Mouse (Mus musculus): ENCODE measurements at regions not wholly inside any gene's neighbourhood (a gene's known extent, or its start where the extent isn't known, plus 50 kb on each side); places are given as distances from the start of the nearest gene placed in this dataset.

DNA sequence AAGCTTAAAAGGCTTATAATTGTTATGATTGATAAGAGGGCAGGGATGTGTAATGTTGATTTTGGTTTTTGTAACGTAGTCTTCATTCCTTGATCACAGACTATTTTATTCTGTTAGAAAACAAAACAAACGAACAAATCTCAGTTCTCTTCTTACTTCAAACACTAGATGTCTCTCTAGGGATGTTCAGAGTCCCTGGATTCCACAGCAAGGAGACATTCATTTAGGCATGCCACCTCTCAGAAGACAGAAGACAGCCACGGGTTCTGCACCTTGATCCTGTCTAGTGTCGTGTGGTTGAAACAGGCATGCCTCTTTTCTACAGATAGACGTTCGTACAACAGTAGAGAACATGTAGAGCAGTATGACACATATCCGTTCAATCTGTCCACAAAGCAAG is 74.7 kb downstream of the Gm13691 start:
- no peaks in the 10 kb centered on the region for H3K79me2 ChIP-seq (ENCODE audit: control insufficient read depth, insufficient read depth, low read length, poor library complexity)
- no peak overlapping the region for H3K4me3 ChIP-seq (ENCODE audit: control insufficient read depth in 1 of 2, insufficient read depth in 1 of 2, low read depth in 2 of 2, low read length in 2 of 2)
- no peaks in the 10 kb centered on the region for H3K27me3 ChIP-seq (ENCODE audit: control insufficient read depth in 1 of 2, insufficient read depth in 2 of 2, low read length in 2 of 2)
- H3K9me3 ChIP-seq (replicated peaks; ENCODE audit: insufficient read depth, low read length), result no peaks in the 10 kb centered on the region
- TF ChIP-seq CTCF (IDR thresholded peaks at IDR 0.05 in 2 of 3, conservative IDR thresholded peaks at IDR 0.05 in 1 of 3; ENCODE audit: control insufficient read depth in 1 of 3, insufficient read depth in 1 of 3, low read depth in 2 of 3, low read length in 3 of 3, poor library complexity in 1 of 3, severe bottlenecking in 1 of 3) (no peak), NELFE (IDR thresholded peaks at IDR 0.05; ENCODE audit: low read depth, low read length) (no peak), ZMIZ1 (IDR thresholded peaks at IDR 0.05; ENCODE audit: low read depth, low read length) (no peak), RCOR1 (IDR thresholded peaks at IDR 0.05; ENCODE audit: low read depth, low read length) (no peak), RAD21 (IDR thresholded peaks at IDR 0.05; ENCODE audit: low read depth, low read length) (no peak), UBTF (IDR thresholded peaks at IDR 0.05; ENCODE audit: borderline replicate concordance, insufficient read depth, low read depth, low read length) (no peak), TCF12 (IDR thresholded peaks at IDR 0.05; ENCODE audit: low read depth, low read length) (no peak), KAT2A (conservative IDR thresholded peaks at IDR 0.05; ENCODE audit: low read depth, low read length) (no peak), POLR2A (IDR thresholded peaks at IDR 0.05; ENCODE audit: control insufficient read depth in 1 of 2, insufficient read depth in 1 of 2, low read depth in 1 of 2, low read length in 2 of 2, poor library complexity in 1 of 2) (no peak), SMC3 (IDR thresholded peaks at IDR 0.05; ENCODE audit: low read depth, low read length) (no peak), GABPA (IDR thresholded peaks at IDR 0.05; ENCODE audit: low read depth, low read length) (no peak), MAFK (IDR thresholded peaks at IDR 0.05; ENCODE audit: borderline replicate concordance, low read depth, low read length) (no peak), ZKSCAN1 (IDR thresholded peaks at IDR 0.05; ENCODE audit: low read depth, low read length) (no peak)
- peaks cover 0 to 2% of the 10 kb centered on the region in 2 experiments; a peak in 1 of 4 replicates for H3K36me3 ChIP-seq (ENCODE audit: control insufficient read depth in 1 of 2, insufficient read depth in 2 of 2, low read length in 2 of 2)
- no peak overlapping the region for H3K9ac ChIP-seq (ENCODE audit: control insufficient read depth, low read depth, low read length, poor library complexity, severe bottlenecking)
- H3K27ac ChIP-seq (ENCODE audit: control insufficient read depth, low read depth, low read length), result no peak overlapping the region
- no peaks in the 10 kb centered on the region for H3K4me1 ChIP-seq (ENCODE audit: control insufficient read depth in 1 of 2, insufficient read depth in 2 of 2, low read length in 2 of 2)
- no peak for DNase-seq (ENCODE audit: low read depth, low spot score)

DNA sequence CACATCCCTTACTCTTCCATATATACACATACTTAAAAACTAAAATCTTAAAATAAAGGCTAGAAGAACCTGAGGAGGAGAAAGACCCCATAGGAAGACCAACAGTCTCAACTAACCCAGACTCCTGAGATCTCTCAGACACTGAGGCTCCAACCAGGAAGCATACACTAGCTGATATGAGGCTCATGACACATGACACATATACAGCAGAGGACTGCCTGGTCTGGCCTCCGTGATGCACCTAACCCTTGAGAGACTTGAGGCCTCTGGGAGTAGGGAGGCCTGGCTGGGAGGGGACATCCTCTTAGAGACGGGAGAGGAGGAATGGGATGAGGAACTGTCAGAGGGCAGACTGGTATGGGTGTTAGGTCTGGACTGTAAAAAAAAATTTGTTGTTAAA is 75.4 kb downstream of the Gm13691 start:
- Histone ChIP-seq H3K9ac (ENCODE audit: control insufficient read depth, low read depth, low read length, poor library complexity, severe bottlenecking) (no peak overlapping the region), H3K27me3 (ENCODE audit: control insufficient read depth in 1 of 2, insufficient read depth in 2 of 2, low read length in 2 of 2) (peaks cover 0 to 2% of the 10 kb centered on the region in 2 experiments; a peak in 1 of 4 replicates), H3K36me3 (ENCODE audit: control insufficient read depth in 1 of 2, insufficient read depth in 2 of 2, low read length in 2 of 2) (peaks cover 0 to 2% of the 10 kb centered on the region in 2 experiments; a peak in 1 of 4 replicates), H3K9me3 (replicated peaks; ENCODE audit: insufficient read depth, low read length) (no peaks in the 10 kb centered on the region), H3K4me1 (ENCODE audit: control insufficient read depth in 1 of 2, insufficient read depth in 2 of 2, low read length in 2 of 2) (no peaks in the 10 kb centered on the region), H3K4me3 (ENCODE audit: control insufficient read depth in 1 of 2, insufficient read depth in 1 of 2, low read depth in 2 of 2, low read length in 2 of 2) (no peak overlapping the region), H3K27ac (ENCODE audit: control insufficient read depth, low read depth, low read length) (no peak overlapping the region), H3K79me2 (ENCODE audit: control insufficient read depth, insufficient read depth, low read length, poor library complexity) (no peaks in the 10 kb centered on the region)
- no peak for DNase-seq (ENCODE audit: low read depth, low spot score)
- TF ChIP-seq NELFE (IDR thresholded peaks at IDR 0.05; ENCODE audit: low read depth, low read length), result no peak
- TF ChIP-seq RCOR1 (IDR thresholded peaks at IDR 0.05; ENCODE audit: low read depth, low read length), result no peak
- no peak for TF ChIP-seq USF1 (IDR thresholded peaks at IDR 0.05; ENCODE audit: low read depth, low read length)
- no peak for TF ChIP-seq ZC3H11A (IDR thresholded peaks at IDR 0.05; ENCODE audit: low read depth, low read length)
- TF ChIP-seq ELF1 (IDR thresholded peaks at IDR 0.05; ENCODE audit: low read depth, low read length), result no peak
- TF ChIP-seq BHLHE40 (IDR thresholded peaks at IDR 0.05; ENCODE audit: borderline replicate concordance, low read depth, low read length), result no peak
- no peak for TF ChIP-seq SIN3A (IDR thresholded peaks at IDR 0.05; ENCODE audit: low read length)
- no peak for TF ChIP-seq TCF12 (IDR thresholded peaks at IDR 0.05; ENCODE audit: low read depth, low read length)
- no peak for TF ChIP-seq GABPA (IDR thresholded peaks at IDR 0.05; ENCODE audit: low read depth, low read length)
- TF ChIP-seq TAL1 (IDR thresholded peaks at IDR 0.05; ENCODE audit: low read length), result no peak
- TF ChIP-seq HCFC1 (IDR thresholded peaks at IDR 0.05; ENCODE audit: low read depth, low read length), result no peak
- no peak for TF ChIP-seq MYB (IDR thresholded peaks at IDR 0.05; ENCODE audit: low read depth, low read length)
- TF ChIP-seq ZNF384 (IDR thresholded peaks at IDR 0.05; ENCODE audit: low read depth, low read length), result no peak
- TF ChIP-seq MAZ (IDR thresholded peaks at IDR 0.05; ENCODE audit: low read depth, low read length), result no peak
- no peak for TF ChIP-seq ZKSCAN1 (IDR thresholded peaks at IDR 0.05; ENCODE audit: low read depth, low read length)
- no peak for TF ChIP-seq ZMIZ1 (IDR thresholded peaks at IDR 0.05; ENCODE audit: low read depth, low read length)
- no peak for TF ChIP-seq POLR2AphosphoS2 (IDR thresholded peaks at IDR 0.05; ENCODE audit: low read length)
- no peak for TF ChIP-seq MXI1 (IDR thresholded peaks at IDR 0.05; ENCODE audit: low read depth, low read length)
- no peak for TF ChIP-seq ETS1 (IDR thresholded peaks at IDR 0.05; ENCODE audit: low read depth, low read length)
- no peak for TF ChIP-seq KAT2A (conservative IDR thresholded peaks at IDR 0.05; ENCODE audit: low read depth, low read length)

All from MEL (cell line).